Mouse (Mus musculus): Measurements from ENCODE around the gene Nptn. TPM values are rescaled to one million over a fixed set of nuclear protein-coding genes. Genes with fewer than 3 reads are reported as not detected.

Gene Nptn
- polyA plus RNA-seq, 1 experiment from 2014 or later, result 113 TPM

- Histone ChIP-seq H3K27ac (ENCODE audit: low read depth, low read length) (peak overlapping the region; percentile 79), H3K4me2 (peak overlapping the region; percentile 34; the same call in 1 of the 2 replicates), H3K36me3 (ENCODE audit: control insufficient read depth, insufficient read depth, low read length) (peaks cover 16% of the 10 kb centered on the region), H3K9me3 (ENCODE audit: control insufficient read depth, low read length) (no peaks in the 10 kb centered on the region), H3K9ac (ENCODE audit: low read depth, low read length) (peak overlapping the region; percentile 10; the same call in 1 of the 2 replicates), H3K4me3 (ENCODE audit: low read depth, low read length) (no peak overlapping the region), H3K4me1 (replicated peaks; ENCODE audit: control insufficient read depth, insufficient read depth, low read length) (peaks cover 43% of the 10 kb centered on the region), H3K27me3 (replicated peaks; ENCODE audit: control insufficient read depth, insufficient read depth, low read length) (no peaks in the 10 kb centered on the region)
- 60% methylated on average over 3 of the region's 3 CpGs for WGBS
- peak; percentile 37 for ATAC-seq (replicated peaks; ENCODE audit: low FRiP score)
- peak; percentile 31 for DNase-seq (ENCODE audit: low spot score)
Measured at GRCm38 (mm10) chr9:58662791-58663190, 80.8 kb downstream of the Nptn start.

- 86% methylated on average over 9 of the region's 9 CpGs for WGBS
- Histone ChIP-seq H3K36me3 (ENCODE audit: control insufficient read depth, insufficient read depth, low read length) (peaks cover 15% of the 10 kb centered on the region), H3K27me3 (replicated peaks; ENCODE audit: control insufficient read depth, insufficient read depth, low read length) (no peaks in the 10 kb centered on the region), H3K9me3 (ENCODE audit: control insufficient read depth, low read length) (no peaks in the 10 kb centered on the region), H3K9ac (ENCODE audit: low read depth, low read length) (no peak overlapping the region), H3K27ac (ENCODE audit: low read depth, low read length) (no peak overlapping the region), H3K4me1 (replicated peaks; ENCODE audit: control insufficient read depth, insufficient read depth, low read length) (peaks cover 19% of the 10 kb centered on the region), H3K4me3 (ENCODE audit: low read depth, low read length) (no peak overlapping the region), H3K4me2 (no peak overlapping the region)
- ATAC-seq (replicated peaks; ENCODE audit: low FRiP score), result no peak
- DNase-seq (ENCODE audit: low spot score), result no peak
Measured at GRCm38 (mm10) chr9:58665492-58665891, 83.5 kb downstream of the Nptn start.

- DNase-seq (ENCODE audit: low spot score) (no peak), ATAC-seq (replicated peaks; ENCODE audit: low FRiP score) (no peak)
- Histone ChIP-seq H3K27me3 (replicated peaks; ENCODE audit: control insufficient read depth, insufficient read depth, low read length) (no peaks in the 10 kb centered on the region), H3K36me3 (ENCODE audit: control insufficient read depth, insufficient read depth, low read length) (peaks cover 13% of the 10 kb centered on the region), H3K4me1 (replicated peaks; ENCODE audit: control insufficient read depth, insufficient read depth, low read length) (peaks cover 16% of the 10 kb centered on the region), H3K9me3 (ENCODE audit: control insufficient read depth, low read length) (no peaks in the 10 kb centered on the region), H3K27ac (ENCODE audit: low read depth, low read length) (no peak overlapping the region), H3K4me2 (no peak overlapping the region), H3K4me3 (ENCODE audit: low read depth, low read length) (no peak overlapping the region), H3K9ac (ENCODE audit: low read depth, low read length) (no peak overlapping the region)
- WGBS, result 69% methylated on average over 9 of the region's 9 CpGs
Measured at GRCm38 (mm10) chr9:58666191-58666590, 84.2 kb downstream of the Nptn start.

GRCm38 (mm10) chr9:58667244-58667643, 85.2 kb downstream of the Nptn start:
- no peak overlapping the region for H3K27ac ChIP-seq (ENCODE audit: low read depth, low read length)
- no peaks in the 10 kb centered on the region for H3K9me3 ChIP-seq (ENCODE audit: control insufficient read depth, low read length)
- no peak overlapping the region for H3K9ac ChIP-seq (ENCODE audit: low read depth, low read length)
- H3K4me3 ChIP-seq (ENCODE audit: low read depth, low read length), result no peak overlapping the region
- ATAC-seq (replicated peaks; ENCODE audit: low FRiP score), result no peak
- peaks cover 4% of the 10 kb centered on the region for H3K36me3 ChIP-seq (ENCODE audit: control insufficient read depth, insufficient read depth, low read length)
- no peaks in the 10 kb centered on the region for H3K27me3 ChIP-seq (replicated peaks; ENCODE audit: control insufficient read depth, insufficient read depth, low read length)
- H3K4me1 ChIP-seq (replicated peaks; ENCODE audit: control insufficient read depth, insufficient read depth, low read length), result peaks cover 10% of the 10 kb centered on the region
- no peak for DNase-seq (ENCODE audit: low spot score)
- H3K4me2 ChIP-seq, result no peak overlapping the region
- 75% methylated on average over 9 of the region's 9 CpGs for WGBS

GRCm38 (mm10) chr9:58668171-58668570, 86.1 kb downstream of the Nptn start:
- H3K9ac ChIP-seq (ENCODE audit: low read depth, low read length), result no peak overlapping the region
- peaks cover 2% of the 10 kb centered on the region; the same call in 1 of the 2 replicates for H3K36me3 ChIP-seq (ENCODE audit: control insufficient read depth, insufficient read depth, low read length)
- no peak overlapping the region for H3K27ac ChIP-seq (ENCODE audit: low read depth, low read length)
- WGBS, result 86% methylated on average over 3 of the region's 3 CpGs
- H3K4me3 ChIP-seq (ENCODE audit: low read depth, low read length), result no peak overlapping the region
- H3K27me3 ChIP-seq (replicated peaks; ENCODE audit: control insufficient read depth, insufficient read depth, low read length), result no peaks in the 10 kb centered on the region
- DNase-seq (ENCODE audit: low spot score), result no peak
- peaks cover 2% of the 10 kb centered on the region; the same call in 1 of the 2 replicates for H3K4me1 ChIP-seq (replicated peaks; ENCODE audit: control insufficient read depth, insufficient read depth, low read length)
- H3K9me3 ChIP-seq (ENCODE audit: control insufficient read depth, low read length), result no peaks in the 10 kb centered on the region
- H3K4me2 ChIP-seq, result no peak overlapping the region
- no peak for ATAC-seq (replicated peaks; ENCODE audit: low FRiP score)

- peaks cover 1% of the 10 kb centered on the region; the same call in 1 of the 2 replicates for H3K36me3 ChIP-seq (ENCODE audit: control insufficient read depth, insufficient read depth, low read length)
- DNase-seq (ENCODE audit: low spot score) (no peak), ATAC-seq (replicated peaks; ENCODE audit: low FRiP score) (no peak)
- no peaks in the 10 kb centered on the region; the same call in 1 of the 2 replicates for H3K4me1 ChIP-seq (replicated peaks; ENCODE audit: control insufficient read depth, insufficient read depth, low read length)
- 70% methylated on average over 3 of the region's 3 CpGs for WGBS
- H3K4me3 ChIP-seq (ENCODE audit: low read depth, low read length), result no peak overlapping the region
- H3K4me2 ChIP-seq, result no peak overlapping the region
- no peak overlapping the region for H3K27ac ChIP-seq (ENCODE audit: low read depth, low read length)
- no peaks in the 10 kb centered on the region for H3K9me3 ChIP-seq (ENCODE audit: control insufficient read depth, low read length)
- no peak overlapping the region for H3K9ac ChIP-seq (ENCODE audit: low read depth, low read length)
- no peaks in the 10 kb centered on the region for H3K27me3 ChIP-seq (replicated peaks; ENCODE audit: control insufficient read depth, insufficient read depth, low read length)
Measured at GRCm38 (mm10) chr9:58669071-58669470, 87.0 kb downstream of the Nptn start.

- Histone ChIP-seq H3K27me3 (replicated peaks; ENCODE audit: control insufficient read depth, insufficient read depth, low read length) (no peaks in the 10 kb centered on the region), H3K36me3 (ENCODE audit: control insufficient read depth, insufficient read depth, low read length) (no peaks in the 10 kb centered on the region; the same call in 1 of the 2 replicates), H3K4me3 (ENCODE audit: low read depth, low read length) (no peak overlapping the region), H3K9ac (ENCODE audit: low read depth, low read length) (no peak overlapping the region), H3K4me2 (no peak overlapping the region), H3K27ac (ENCODE audit: low read depth, low read length) (no peak overlapping the region), H3K4me1 (replicated peaks; ENCODE audit: control insufficient read depth, insufficient read depth, low read length) (no peaks in the 10 kb centered on the region; the same call in 1 of the 2 replicates), H3K9me3 (ENCODE audit: control insufficient read depth, low read length) (no peaks in the 10 kb centered on the region)
- DNase-seq (ENCODE audit: low spot score), result no peak
- WGBS, result 89% methylated on average over 6 of the region's 6 CpGs
- ATAC-seq (replicated peaks; ENCODE audit: low FRiP score), result no peak
Measured at GRCm38 (mm10) chr9:58669819-58670218, 87.8 kb downstream of the Nptn start.

- DNase-seq (ENCODE audit: low spot score) (no peak), ATAC-seq (replicated peaks; ENCODE audit: low FRiP score) (no peak)
- no peaks in the 10 kb centered on the region for H3K36me3 ChIP-seq (ENCODE audit: control insufficient read depth, insufficient read depth, low read length)
- H3K27me3 ChIP-seq (replicated peaks; ENCODE audit: control insufficient read depth, insufficient read depth, low read length), result no peaks in the 10 kb centered on the region
- WGBS, result 53% methylated on average over 4 of the region's 4 CpGs
- H3K4me1 ChIP-seq (replicated peaks; ENCODE audit: control insufficient read depth, insufficient read depth, low read length), result no peaks in the 10 kb centered on the region; the same call in 1 of the 2 replicates
- no peak overlapping the region for H3K9ac ChIP-seq (ENCODE audit: low read depth, low read length)
- no peak overlapping the region for H3K4me3 ChIP-seq (ENCODE audit: low read depth, low read length)
- H3K4me2 ChIP-seq, result no peak overlapping the region
- H3K27ac ChIP-seq (ENCODE audit: low read depth, low read length), result no peak overlapping the region
- no peaks in the 10 kb centered on the region for H3K9me3 ChIP-seq (ENCODE audit: control insufficient read depth, low read length)
Measured at GRCm38 (mm10) chr9:58672474-58672873, 90.4 kb downstream of the Nptn start.

- ATAC-seq (replicated peaks; ENCODE audit: low FRiP score) (no peak), DNase-seq (ENCODE audit: low spot score) (no peak)
- no peaks in the 10 kb centered on the region for H3K9me3 ChIP-seq (ENCODE audit: control insufficient read depth, low read length)
- 77% methylated on average over 11 of the region's 11 CpGs for WGBS
- H3K4me2 ChIP-seq, result no peak overlapping the region
- H3K36me3 ChIP-seq (ENCODE audit: control insufficient read depth, insufficient read depth, low read length), result no peaks in the 10 kb centered on the region
- no peak overlapping the region for H3K27ac ChIP-seq (ENCODE audit: low read depth, low read length)
- H3K4me1 ChIP-seq (replicated peaks; ENCODE audit: control insufficient read depth, insufficient read depth, low read length), result no peaks in the 10 kb centered on the region; the same call in 1 of the 2 replicates
- H3K4me3 ChIP-seq (ENCODE audit: low read depth, low read length), result no peak overlapping the region
- no peak overlapping the region for H3K9ac ChIP-seq (ENCODE audit: low read depth, low read length)
- H3K27me3 ChIP-seq (replicated peaks; ENCODE audit: control insufficient read depth, insufficient read depth, low read length), result no peaks in the 10 kb centered on the region
Measured at GRCm38 (mm10) chr9:58674736-58675135, 92.7 kb downstream of the Nptn start.
